Mouse (Mus musculus): Measurements from ENCODE around the gene Ptpn11. TPM values are rescaled to one million over a fixed set of nuclear protein-coding genes. Genes with fewer than 3 reads are reported as not detected.
A peak's percentile ranks its signal among the peaks of the same experiment; 100 is the strongest.
"Not testable (repeated sequence)": the region's sequence is repeated elsewhere in the genome, so short reads cannot be mapped to it uniquely, and the experiment has no call there.

The Ptpn11 gene
- polyA plus RNA-seq, 1 experiment from 2014 or later = 18.2 TPM

DNA sequence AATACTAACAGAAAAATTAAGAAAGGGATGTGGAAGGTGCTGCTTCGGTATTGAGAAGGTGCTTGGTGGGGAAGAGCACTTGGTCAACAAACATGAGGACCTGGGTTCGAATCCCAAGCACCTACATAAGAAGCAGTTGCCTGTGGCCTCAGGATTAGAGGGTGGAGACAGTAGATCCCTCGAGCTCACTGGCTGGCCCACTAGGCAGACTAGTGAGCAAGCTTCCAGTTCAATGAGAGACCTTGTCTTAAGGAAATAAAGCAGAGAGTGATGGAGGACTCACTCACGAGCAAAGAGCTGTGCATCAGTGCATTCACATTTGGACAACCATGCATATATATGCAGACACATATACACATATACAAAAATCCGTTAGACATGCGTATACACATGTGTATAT, 20.9 kb upstream of the Ptpn11 start:
- Histone ChIP-seq H3K36me3 (peaks cover 55% of the 10 kb centered on the region), H3K27me3 (replicated peaks) (no peaks in the 10 kb centered on the region), H3K27ac (replicated peaks) (no peak overlapping the region), H3K9ac (replicated peaks) (no peak overlapping the region), H3K9me3 (replicated peaks) (no peaks in the 10 kb centered on the region), H3K4me3 (replicated peaks) (no peak overlapping the region), H3K4me2 (no peak overlapping the region), H3K4me1 (peaks cover 7% of the 10 kb centered on the region)
- WGBS = 93% methylated on average over 6 of the region's 6 CpGs
- no peak for ATAC-seq (ENCODE audit: low FRiP score)

GRCm38 (mm10) chr5:121210601-121210924, 19.4 kb upstream of the Ptpn11 start:
- H3K9me3 ChIP-seq (replicated peaks) = no peaks in the 10 kb centered on the region
- H3K4me1 ChIP-seq = peaks cover 21% of the 10 kb centered on the region
- H3K27me3 ChIP-seq (replicated peaks) = no peaks in the 10 kb centered on the region
- H3K4me2 ChIP-seq = no peak overlapping the region
- H3K27ac ChIP-seq (replicated peaks) = no peak overlapping the region
- no peak for ATAC-seq (ENCODE audit: low FRiP score)
- H3K36me3 ChIP-seq = peaks cover 70% of the 10 kb centered on the region
- H3K4me3 ChIP-seq (replicated peaks) = no peak overlapping the region
- H3K9ac ChIP-seq (replicated peaks) = no peak overlapping the region
- 92% methylated on average over 1 of the region's 1 CpGs for WGBS

GRCm38 (mm10) chr5:121209755-121210600, 18.8 kb upstream of the Ptpn11 start:
- Histone ChIP-seq H3K9ac (replicated peaks) (no peak overlapping the region), H3K4me1 (peaks cover 27% of the 10 kb centered on the region), H3K36me3 (peaks cover 70% of the 10 kb centered on the region), H3K9me3 (replicated peaks) (no peaks in the 10 kb centered on the region), H3K4me2 (no peak overlapping the region), H3K27ac (replicated peaks) (no peak overlapping the region), H3K4me3 (replicated peaks) (no peak overlapping the region), H3K27me3 (replicated peaks) (no peaks in the 10 kb centered on the region)
- WGBS = 91% methylated on average over 9 of the region's 9 CpGs
- no peak for ATAC-seq (ENCODE audit: low FRiP score)

DNA sequence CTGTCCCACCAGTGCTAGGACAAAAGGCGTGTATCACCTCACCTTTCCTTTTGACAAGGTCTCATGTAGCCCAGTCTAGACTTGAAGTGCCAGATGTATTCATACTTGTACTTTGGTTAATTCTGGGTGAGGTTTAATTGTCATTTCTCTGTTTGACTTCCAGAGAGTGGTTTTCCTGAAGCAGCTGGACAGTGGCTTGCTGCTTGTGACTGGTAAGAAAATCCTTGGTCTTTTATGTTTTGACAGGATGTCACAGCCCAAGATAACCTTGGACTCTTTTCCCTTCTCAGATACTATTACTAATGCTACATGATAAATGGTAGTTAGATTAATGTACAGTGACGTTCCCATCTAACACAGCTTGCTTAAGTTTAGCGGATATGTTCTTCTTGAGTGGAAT, 15.8 kb upstream of the Ptpn11 start:
- H3K9me3 ChIP-seq (replicated peaks) = no peaks in the 10 kb centered on the region
- H3K4me2 ChIP-seq = no peak overlapping the region
- peaks cover 61% of the 10 kb centered on the region for H3K36me3 ChIP-seq
- H3K4me1 ChIP-seq = peaks cover 33% of the 10 kb centered on the region
- WGBS = 91% methylated on average over 3 of the region's 3 CpGs
- H3K27ac ChIP-seq (replicated peaks) = no peak overlapping the region
- H3K4me3 ChIP-seq (replicated peaks) = no peak overlapping the region
- no peaks in the 10 kb centered on the region for H3K27me3 ChIP-seq (replicated peaks)
- ATAC-seq (ENCODE audit: low FRiP score) = no peak
- no peak overlapping the region for H3K9ac ChIP-seq (replicated peaks)

- H3K27me3 ChIP-seq (replicated peaks) = no peaks in the 10 kb centered on the region
- peaks cover 57% of the 10 kb centered on the region for H3K36me3 ChIP-seq
- no peak for ATAC-seq (ENCODE audit: low FRiP score)
- no peak overlapping the region for H3K4me2 ChIP-seq
- no peak overlapping the region for H3K27ac ChIP-seq (replicated peaks)
- H3K4me3 ChIP-seq (replicated peaks) = no peak overlapping the region
- WGBS = 81% methylated on average over 9 of the region's 9 CpGs
- H3K9ac ChIP-seq (replicated peaks) = 0 out of 2 replicates have a peak overlapping the region, but pooled peaks have one; percentile 97
- H3K9me3 ChIP-seq (replicated peaks) = no peaks in the 10 kb centered on the region
- peaks cover 33% of the 10 kb centered on the region for H3K4me1 ChIP-seq
These were observed 15.3 kb upstream of the Ptpn11 start for GRCm38 (mm10) chr5:121206540-121206939.

DNA sequence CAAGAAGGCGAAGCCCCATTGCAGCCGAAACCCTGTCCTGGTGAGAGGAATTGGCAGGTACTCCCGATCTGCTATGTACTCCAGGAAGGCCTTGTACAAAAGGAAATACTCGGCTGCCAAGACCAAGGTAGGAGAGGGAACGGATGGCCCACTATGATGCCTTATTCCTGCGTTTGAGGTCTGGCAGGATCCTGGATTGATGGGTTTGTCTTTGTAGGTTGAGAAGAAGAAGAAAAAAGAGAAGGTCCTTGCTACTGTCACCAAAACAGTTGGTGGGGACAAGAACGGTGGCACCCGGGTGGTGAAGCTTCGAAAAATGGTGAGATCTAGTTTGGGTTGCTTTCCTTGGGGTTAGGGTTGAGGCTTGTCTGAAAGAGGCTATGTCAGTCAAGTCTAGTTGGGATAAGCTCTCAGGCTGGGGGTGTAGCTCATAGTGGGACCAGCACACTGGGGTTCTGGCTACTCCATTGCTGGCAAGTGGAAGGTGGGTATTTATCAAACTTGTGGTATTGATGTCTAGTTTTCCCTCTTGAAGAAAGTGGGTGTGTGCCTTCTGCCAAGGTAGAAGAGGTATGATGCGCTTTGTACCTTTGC, 14.4 kb upstream of the Ptpn11 start:
- not testable (repeated sequence) for ATAC-seq (ENCODE audit: low FRiP score); H3K9me3 ChIP-seq (replicated peaks); H3K27me3 ChIP-seq (replicated peaks); H3K27ac ChIP-seq (replicated peaks)
- H3K4me1 ChIP-seq = peaks cover 33% of the 10 kb centered on the region
- peak overlapping the region; percentile 88 for H3K4me3 ChIP-seq (replicated peaks)
- WGBS = 76% methylated on average over 9 of the region's 10 CpGs
- H3K9ac ChIP-seq (replicated peaks) = peak overlapping the region; percentile 97
- peaks cover 48% of the 10 kb centered on the region for H3K36me3 ChIP-seq
- peak overlapping the region; percentile 80 for H3K4me2 ChIP-seq

DNA sequence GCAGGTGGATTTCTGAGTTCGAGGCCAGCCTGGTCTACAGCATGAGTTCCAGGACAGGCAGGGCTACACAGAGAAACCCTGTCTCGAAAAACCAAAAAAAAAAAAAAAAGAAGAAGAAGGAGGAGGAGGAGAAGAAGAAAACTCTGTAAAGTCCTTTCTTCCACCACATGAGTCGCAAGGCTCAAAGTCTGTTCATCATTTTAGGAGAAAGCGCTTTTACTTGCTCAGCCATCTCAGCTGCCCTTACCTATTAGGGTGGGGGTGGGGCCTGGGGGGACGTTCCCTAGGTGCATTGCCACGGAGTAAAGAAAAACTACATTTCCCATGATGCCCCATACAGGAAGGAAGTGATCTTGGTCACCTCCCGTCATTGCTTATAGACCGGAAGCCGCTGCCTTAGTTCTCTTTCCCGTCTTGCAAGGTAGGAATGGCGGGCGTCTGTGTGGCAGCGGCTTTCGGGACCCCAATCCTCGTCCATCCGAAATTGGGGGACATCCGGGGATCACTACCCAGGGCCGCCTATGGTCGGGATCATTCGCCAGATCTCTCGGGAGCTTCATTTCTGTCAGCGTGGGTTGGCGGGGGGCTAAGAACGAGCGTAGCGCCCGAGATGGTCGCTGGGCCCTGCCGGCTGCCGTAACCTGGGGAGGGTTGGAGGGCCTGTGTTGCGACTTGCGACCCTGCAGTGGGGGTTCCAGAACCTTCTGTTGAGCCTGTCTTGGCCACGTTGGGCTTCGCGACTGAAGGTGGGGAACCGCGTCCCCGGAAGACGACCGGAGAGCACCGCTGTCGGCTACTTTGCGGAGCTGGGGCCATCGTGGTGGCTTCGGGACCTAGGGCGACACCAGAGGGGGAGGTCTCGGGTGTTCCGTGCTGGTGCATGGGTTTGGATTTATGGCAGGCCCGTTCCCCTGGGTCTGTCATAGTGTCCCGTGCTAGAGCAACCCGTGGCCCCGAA, 13.2 kb upstream of the Ptpn11 start, which contains the start of gene Rpl6:
Gene Rpl6, plus strand, starts transcription at position 350 of the 958 bp plus-strand sequence.
- ATAC-seq (ENCODE audit: low FRiP score) = peak; percentile 93
- Histone ChIP-seq H3K36me3 (peaks cover 37% of the 10 kb centered on the region), H3K9me3 (replicated peaks) (no peaks in the 10 kb centered on the region), H3K27ac (replicated peaks) (peak within 1 kb of the TSS; percentile 80), H3K27me3 (replicated peaks) (no peaks in the 10 kb centered on the region; the same call in 1 of the 2 replicates), H3K9ac (replicated peaks) (peak within 1 kb of the TSS; percentile 97), H3K4me1 (peaks cover 33% of the 10 kb centered on the region), H3K4me2 (peak within 1 kb of the TSS; percentile 80), H3K4me3 (replicated peaks) (peak within 1 kb of the TSS; percentile 88)
- WGBS = 1% methylated on average over 52 of the region's 52 CpGs

DNA sequence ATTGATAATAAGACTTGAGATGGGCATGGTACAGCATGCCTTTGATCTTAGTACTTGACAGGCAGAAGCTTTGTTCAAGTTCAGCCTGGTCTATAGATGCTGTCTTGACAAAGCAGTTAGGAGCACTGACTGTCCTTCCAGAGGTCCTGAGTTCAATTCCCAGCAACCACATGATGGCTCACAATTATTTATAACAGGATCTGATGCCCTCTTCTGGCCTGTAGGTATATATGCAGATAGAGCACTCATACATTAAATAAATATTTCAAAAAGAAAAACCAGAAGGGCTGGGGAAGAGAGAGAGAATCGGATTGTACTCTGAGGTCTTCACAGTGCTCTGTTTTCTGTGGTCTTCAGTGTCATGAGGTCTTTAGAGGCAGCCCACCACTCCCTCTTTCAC, 11.3 kb upstream of the Ptpn11 start:
- H3K27ac ChIP-seq (replicated peaks) = no peak overlapping the region
- no peak overlapping the region for H3K4me3 ChIP-seq (replicated peaks)
- 89% methylated on average over 1 of the region's 1 CpGs for WGBS
- H3K9me3 ChIP-seq (replicated peaks) = no peaks in the 10 kb centered on the region
- no peak overlapping the region for H3K4me2 ChIP-seq
- peaks cover 28% of the 10 kb centered on the region for H3K4me1 ChIP-seq
- no peak for ATAC-seq (ENCODE audit: low FRiP score)
- peaks cover 5% of the 10 kb centered on the region; the same call in 1 of the 2 replicates for H3K27me3 ChIP-seq (replicated peaks)
- peaks cover 18% of the 10 kb centered on the region for H3K36me3 ChIP-seq
- H3K9ac ChIP-seq (replicated peaks) = no peak overlapping the region

DNA sequence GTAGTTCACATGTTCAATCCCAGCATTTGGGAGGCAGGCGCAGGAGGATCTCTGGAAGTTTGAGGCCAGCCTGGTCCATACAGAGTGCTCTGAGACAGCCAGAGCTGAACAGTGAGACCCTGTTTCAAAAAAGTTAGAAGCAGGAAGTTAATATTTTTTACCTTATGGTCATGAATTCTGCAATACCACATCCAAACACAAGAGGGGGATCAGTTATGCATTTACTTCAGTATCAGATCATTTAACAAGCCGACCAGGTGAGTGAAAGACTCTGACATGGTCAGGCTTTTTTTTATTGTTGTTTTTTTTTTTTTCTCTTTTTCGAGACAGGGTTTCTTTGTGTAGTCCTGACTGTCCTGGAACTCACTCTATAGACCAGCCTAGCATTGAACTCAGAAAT, 10.5 kb upstream of the Ptpn11 start:
- peaks cover 24% of the 10 kb centered on the region for H3K4me1 ChIP-seq
- no peak for ATAC-seq (ENCODE audit: low FRiP score)

GRCm38 (mm10) chr5:121198376-121198775, 7.2 kb upstream of the Ptpn11 start:
- Histone ChIP-seq H3K9me3 (replicated peaks) (no peaks in the 10 kb centered on the region), H3K9ac (replicated peaks) (no peak overlapping the region), H3K4me2 (no peak overlapping the region), H3K4me3 (replicated peaks) (no peak overlapping the region), H3K4me1 (no peaks in the 10 kb centered on the region), H3K27ac (replicated peaks) (no peak overlapping the region), H3K27me3 (replicated peaks) (peaks cover 5% of the 10 kb centered on the region; the same call in 1 of the 2 replicates), H3K36me3 (no peaks in the 10 kb centered on the region)
- 86% methylated on average over 5 of the region's 5 CpGs for WGBS
- ATAC-seq (ENCODE audit: low FRiP score) = no peak

More for the DNA sequence above, 10.5 kb upstream of the Ptpn11 start:
- Histone ChIP-seq H3K27me3 (replicated peaks) (peaks cover 5% of the 10 kb centered on the region; the same call in 1 of the 2 replicates), H3K4me3 (replicated peaks) (no peak overlapping the region), H3K9ac (replicated peaks) (no peak overlapping the region), H3K9me3 (replicated peaks) (no peaks in the 10 kb centered on the region), H3K4me2 (no peak overlapping the region), H3K27ac (replicated peaks) (no peak overlapping the region), H3K36me3 (peaks cover 11% of the 10 kb centered on the region)
- 51% methylated on average over 3 of the region's 3 CpGs for WGBS

DNA sequence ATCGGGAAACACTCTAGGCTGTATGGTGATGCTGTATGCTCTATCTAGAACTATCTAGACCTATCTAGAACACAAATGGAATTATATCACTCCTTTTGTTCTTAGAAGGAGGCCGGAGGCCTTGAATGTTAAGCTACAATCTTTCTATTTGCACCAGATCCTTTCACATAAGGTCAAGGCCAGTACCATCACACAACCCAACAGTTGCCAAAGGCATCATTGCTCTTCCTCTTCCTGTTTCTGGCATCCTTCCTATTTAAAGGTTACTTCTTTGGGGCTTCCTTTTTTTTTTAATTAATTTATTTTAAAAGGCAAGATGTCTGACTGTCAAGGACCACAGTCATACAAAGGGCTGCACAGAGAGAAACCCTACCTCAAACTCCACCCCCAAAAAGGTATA, 6.1 kb upstream of the Ptpn11 start:
- 81% methylated on average over 2 of the region's 2 CpGs for WGBS
- no peaks in the 10 kb centered on the region for H3K36me3 ChIP-seq
- ATAC-seq (ENCODE audit: low FRiP score) = no peak
- H3K9ac ChIP-seq (replicated peaks) = no peak overlapping the region
- H3K4me2 ChIP-seq = no peak overlapping the region
- no peaks in the 10 kb centered on the region for H3K4me1 ChIP-seq
- H3K4me3 ChIP-seq (replicated peaks) = no peak overlapping the region
- no peak overlapping the region for H3K27ac ChIP-seq (replicated peaks)
- H3K9me3 ChIP-seq (replicated peaks) = no peaks in the 10 kb centered on the region
- peaks cover 5% of the 10 kb centered on the region; the same call in 1 of the 2 replicates for H3K27me3 ChIP-seq (replicated peaks)

All from neural tube, embryonic 15.5 days (tissue).